Mouse (Mus musculus) cortical plate, adult 2 months (tissue): ENCODE results near the gene Vav2. TPM values are rescaled to one million over a fixed set of nuclear protein-coding genes. Genes with fewer than 3 reads are reported as not detected.

Experiments
- H3K27ac ChIP-seq: fragments of 200-500 bp; 2 replicates; pipeline ENCODE4 v1.5.1; 2012; ENCODE audit warnings: low read length, control low read depth, inconsistent platforms; ENCODE audit not compliant: insufficient read depth
- H3K4me1 ChIP-seq: fragments of 200-500 bp; 2 replicates; pipeline ENCODE4 v1.6.1; 2011; ENCODE audit warnings: low read length; ENCODE audit not compliant: control insufficient read depth, insufficient read depth
- H3K4me3 ChIP-seq: fragments of 200-500 bp; 2 replicates; pipeline ENCODE4 v1.5.1; 2011; ENCODE audit warnings: mild to moderate bottlenecking, low read length, control low read depth; ENCODE audit not compliant: insufficient read depth
- CTCF ChIP-seq: fragments of 200-500 bp; IDR thresholded peaks from 2 replicates; pipeline ENCODE4 v1.5.1; 2011; ENCODE audit warnings: mild to moderate bottlenecking, control low read depth, low read length; ENCODE audit not compliant: insufficient read depth; ENCODE audit errors: extremely low read depth
- POLR2A ChIP-seq: fragments of 200-500 bp; IDR thresholded peaks from 2 replicates; pipeline ENCODE4 v1.6.1; 2011; ENCODE audit warnings: mild to moderate bottlenecking, low read length, control low read depth; ENCODE audit not compliant: insufficient read depth; ENCODE audit errors: extremely low read depth
- polyA plus RNA-seq: library from polyadenylated mRNA; depleted of rRNA; stranded (reverse); fragments of >200 nt; gene quantifications from 2 replicates; pipeline ENCODE4 v1.2.3, GENCODE M21; 2012

Vav2 gene
- polyA plus RNA-seq, 1 experiment: 10.4 TPM

- Histone ChIP-seq H3K4me1 (no peaks in the 10 kb centered on the region), H3K27ac (no peak within 1 kb of the TSS), H3K4me3 (no peak within 1 kb of the TSS)
- TF ChIP-seq CTCF (no peak), POLR2A (no peak)
Observed at GRCm38 (mm10) chr2:27248211-27248610, 178.6 kb downstream of the Vav2 start, which contains the start of gene Sardh. Sardh (minus strand) TSS chr2:27248337.

- no peak for TF ChIP-seq POLR2A
- TF ChIP-seq CTCF: no peak
- Histone ChIP-seq H3K4me3 (no peak overlapping the region), H3K4me1 (no peaks in the 10 kb centered on the region), H3K27ac (no peak overlapping the region)
Observed at GRCm38 (mm10) chr2:27247487-27247863, 179.4 kb downstream of the Vav2 start.

GRCm38 (mm10) chr2:27246712-27247486 lies 179.9 kb downstream of the Vav2 start:
- no peak overlapping the region for H3K27ac ChIP-seq
- no peaks in the 10 kb centered on the region for H3K4me1 ChIP-seq
- no peak overlapping the region for H3K4me3 ChIP-seq
- TF ChIP-seq POLR2A: 0 out of 2 replicates have a peak, but pooled peaks have one; percentile 23
- no peak for TF ChIP-seq CTCF

- Histone ChIP-seq H3K4me3 (no peak overlapping the region), H3K27ac (no peak overlapping the region), H3K4me1 (no peaks in the 10 kb centered on the region)
- TF ChIP-seq POLR2A: no peak
- TF ChIP-seq CTCF: no peak
Observed at GRCm38 (mm10) chr2:27245947-27246346, 180.9 kb downstream of the Vav2 start.

GRCm38 (mm10) chr2:27237342-27237741 lies 189.5 kb downstream of the Vav2 start:
- TF ChIP-seq CTCF (peak; percentile 89), POLR2A (no peak)
- Histone ChIP-seq H3K27ac (no peak overlapping the region), H3K4me1 (no peaks in the 10 kb centered on the region; the same call in 1 of the 2 replicates), H3K4me3 (no peak overlapping the region)

GRCm38 (mm10) chr2:27235729-27236128 lies 191.1 kb downstream of the Vav2 start:
- no peak overlapping the region for H3K4me3 ChIP-seq
- no peak overlapping the region for H3K27ac ChIP-seq
- peaks cover 4% of the 10 kb centered on the region; the same call in 1 of the 2 replicates for H3K4me1 ChIP-seq
- TF ChIP-seq POLR2A (no peak), CTCF (peak; percentile 89)

GRCm38 (mm10) chr2:27232376-27232775 lies 194.5 kb downstream of the Vav2 start:
- H3K4me3 ChIP-seq: no peak overlapping the region
- no peak for TF ChIP-seq CTCF
- TF ChIP-seq POLR2A: no peak
- no peak overlapping the region for H3K27ac ChIP-seq
- H3K4me1 ChIP-seq: peaks cover 5% of the 10 kb centered on the region; the same call in 1 of the 2 replicates

- TF ChIP-seq POLR2A (no peak), CTCF (no peak)
- Histone ChIP-seq H3K27ac (no peak overlapping the region), H3K4me3 (no peak overlapping the region), H3K4me1 (peaks cover 11% of the 10 kb centered on the region)
Observed at GRCm38 (mm10) chr2:27229481-27230105, 197.2 kb downstream of the Vav2 start.

- peaks cover 11% of the 10 kb centered on the region for H3K4me1 ChIP-seq
- TF ChIP-seq POLR2A (no peak), CTCF (peak; percentile 30; the same call in 1 of the 2 replicates)
- no peak overlapping the region for H3K27ac ChIP-seq
- H3K4me3 ChIP-seq: no peak overlapping the region
Observed at GRCm38 (mm10) chr2:27228809-27229480, 197.9 kb downstream of the Vav2 start.

- Histone ChIP-seq H3K4me1 (peaks cover 12% of the 10 kb centered on the region), H3K27ac (no peak overlapping the region), H3K4me3 (no peak overlapping the region)
- TF ChIP-seq CTCF (no peak), POLR2A (no peak)
Observed at GRCm38 (mm10) chr2:27226572-27226971, 200.3 kb downstream of the Vav2 start.
